Mouse (Mus musculus) induced T-regulatory cell, adult 2 months (primary cell): ENCODE measurements at regions not wholly inside any gene's neighbourhood (a gene's known extent, or its start where the extent isn't known, plus 50 kb on each side); places are given as distances from the start of the nearest gene placed in this dataset.
A peak's percentile ranks its signal among the peaks of the same experiment; 100 is the strongest.

Experiments
- DNase-seq: peaks from one replicate; pipeline ENCODE4 v3.0.0-alpha.2; 2012; ENCODE audit warnings: low read depth

GRCm38 (mm10) chr19:33043696-33044095, 286.4 kb downstream of the Pten start:
- no peak for DNase-seq

GRCm38 (mm10) chr19:33048754-33049442, 291.6 kb downstream of the Pten start:
- DNase-seq, result no peak

- DNase-seq, result peak; percentile 58
Measured at GRCm38 (mm10) chr19:33053199-33053867, 296.0 kb downstream of the Pten start.

GRCm38 (mm10) chr19:33056372-33056791, 299.1 kb downstream of the Pten start:
- DNase-seq, result no peak

- DNase-seq, result no peak
Measured at GRCm38 (mm10) chr19:33061006-33061405, 303.7 kb downstream of the Pten start.

GRCm38 (mm10) chr19:33062165-33063058, 305.1 kb downstream of the Pten start:
- no peak for DNase-seq

GRCm38 (mm10) chr19:33065274-33066200, 308.2 kb downstream of the Pten start:
- DNase-seq, result no peak

- no peak for DNase-seq
Measured at GRCm38 (mm10) chr19:33068351-33068955, 311.2 kb downstream of the Pten start.

- no peak for DNase-seq
Measured at GRCm38 (mm10) chr19:33069761-33070160, 312.5 kb downstream of the Pten start.

GRCm38 (mm10) chr19:33072299-33072698, 315.0 kb downstream of the Pten start:
- no peak for DNase-seq

- DNase-seq, result no peak
Measured at GRCm38 (mm10) chr19:33074907-33075306, 317.2 kb downstream of the Rnls start.

GRCm38 (mm10) chr19:33078681-33079360, 313.3 kb downstream of the Rnls start:
- no peak for DNase-seq

GRCm38 (mm10) chr19:33079959-33080358, 312.1 kb downstream of the Rnls start:
- DNase-seq, result no peak

GRCm38 (mm10) chr19:33081493-33081892, 310.6 kb downstream of the Rnls start:
- DNase-seq, result peak; percentile 76

GRCm38 (mm10) chr19:33083371-33083770, 308.7 kb downstream of the Rnls start:
- DNase-seq, result no peak

- DNase-seq, result no peak
Measured at GRCm38 (mm10) chr19:33084683-33085082, 307.4 kb downstream of the Rnls start.
